Mouse (Mus musculus): ENCODE data around the gene Unc5c. TPM values are rescaled to one million over a fixed set of nuclear protein-coding genes. Genes with fewer than 3 reads are reported as not detected.
A peak's percentile ranks its signal among the peaks of the same experiment; 100 is the strongest.

Unc5c gene
- total RNA-seq, 2 experiments from 2014 or later, result 32.3 to 34.7 TPM

GRCm38 (mm10) chr3:141581190-141581891 lies 116.3 kb downstream of the Unc5c start:
- no peak for DNase-seq (ENCODE audit: extremely low spot score in 1 of 2, low spot score in 2 of 2)
- intact Hi-C loops (cut with DNase I), result no loop called here
- no peak for TF ChIP-seq CTCF (IDR thresholded peaks at IDR 0.05)
- no peak overlapping the region for H3K27ac ChIP-seq
- H3K4me3 ChIP-seq, result no peak overlapping the region

GRCm38 (mm10) chr3:141581892-141582214 lies 116.8 kb downstream of the Unc5c start:
- intact Hi-C loops (cut with DNase I), result no loop called here
- H3K27ac ChIP-seq, result no peak overlapping the region
- no peak for DNase-seq (ENCODE audit: extremely low spot score in 1 of 2, low spot score in 2 of 2)
- TF ChIP-seq CTCF (IDR thresholded peaks at IDR 0.05), result no peak
- H3K4me3 ChIP-seq, result no peak overlapping the region

DNA sequence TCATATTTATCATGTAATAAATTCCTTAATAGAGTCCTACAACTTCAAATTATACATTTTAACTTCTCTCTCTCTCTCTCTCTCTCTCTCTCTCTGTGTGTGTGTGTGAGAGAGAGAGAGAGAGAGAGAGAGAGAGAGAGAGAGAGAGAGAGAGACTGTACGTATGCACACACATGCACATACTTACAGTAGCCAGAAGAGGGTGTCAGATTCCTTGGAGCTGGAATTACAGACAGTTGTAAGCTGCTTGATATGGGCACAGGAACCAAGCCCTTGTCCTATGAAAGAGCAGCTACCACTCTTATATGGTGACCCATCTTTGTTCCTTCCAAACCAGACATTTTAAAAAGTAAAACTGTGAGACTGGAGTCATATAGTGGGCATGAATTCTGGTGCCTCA lies 118.2 kb downstream of the Unc5c start:
- intact Hi-C loops (cut with DNase I), result no loop called here
- DNase-seq (ENCODE audit: extremely low spot score in 1 of 2, low spot score in 2 of 2), result no peak
- Histone ChIP-seq H3K4me3 (no peak overlapping the region), H3K27ac (no peak overlapping the region)
- no peak for TF ChIP-seq CTCF (IDR thresholded peaks at IDR 0.05)

DNA sequence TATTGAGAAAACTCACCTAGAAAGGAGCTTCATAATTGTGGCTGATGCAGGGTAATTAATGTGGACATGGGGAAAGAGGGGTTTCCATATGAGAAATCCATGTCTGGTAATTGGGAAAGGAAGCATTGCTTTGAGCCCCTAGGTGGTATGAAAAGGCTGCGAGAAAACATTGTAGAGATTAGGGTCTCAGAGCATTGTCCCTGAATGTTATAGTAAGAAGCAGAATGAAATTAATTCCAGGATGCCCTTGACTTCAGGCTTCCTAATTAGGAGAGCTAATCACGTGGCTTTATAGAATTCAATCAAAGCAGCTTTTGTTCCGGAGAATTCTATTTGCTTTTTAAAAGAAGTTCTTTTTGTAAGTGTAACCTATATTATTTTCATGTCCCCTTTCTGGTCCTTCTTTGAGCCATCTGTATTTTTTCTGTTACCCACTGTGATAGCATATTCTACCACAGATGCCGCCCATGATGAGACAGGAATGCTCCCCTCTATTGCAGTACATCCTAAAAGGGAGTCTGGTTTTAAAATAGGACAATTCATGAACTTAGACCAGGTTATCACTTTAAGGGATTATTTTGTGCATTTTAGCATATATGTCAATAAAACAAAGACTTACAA lies 124.5 kb downstream of the Unc5c start:
- intact Hi-C loops (cut with DNase I), result no loop called here
- no peak for TF ChIP-seq CTCF (IDR thresholded peaks at IDR 0.05)
- Histone ChIP-seq H3K4me3 (no peak overlapping the region), H3K27ac (no peak overlapping the region)
- no peak for DNase-seq (ENCODE audit: extremely low spot score in 1 of 2, low spot score in 2 of 2)

DNA sequence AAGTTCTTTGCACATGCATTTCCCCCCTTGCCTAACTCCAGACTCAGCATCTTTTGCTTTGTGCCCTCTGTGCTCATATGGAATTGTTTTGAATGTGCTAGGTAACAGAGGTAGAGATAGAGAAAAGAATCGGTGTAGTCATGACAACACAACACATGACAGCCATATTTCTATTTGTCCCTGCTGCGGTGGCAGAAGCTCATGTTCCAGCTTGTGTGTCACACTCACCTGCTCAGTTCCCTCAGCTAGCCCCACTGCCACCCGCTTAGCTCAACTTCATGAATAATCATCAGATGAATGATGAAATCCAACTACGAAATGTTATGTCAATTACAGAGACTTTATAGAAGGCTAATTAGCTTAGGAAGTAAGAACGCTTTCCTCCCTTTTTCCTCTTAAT lies 128.2 kb downstream of the Unc5c start:
- Histone ChIP-seq H3K27ac (no peak overlapping the region), H3K4me3 (no peak overlapping the region)
- no peak for TF ChIP-seq CTCF (IDR thresholded peaks at IDR 0.05)
- intact Hi-C loops (cut with DNase I), result no loop called here
- no peak for DNase-seq (ENCODE audit: extremely low spot score in 1 of 2, low spot score in 2 of 2)

DNA sequence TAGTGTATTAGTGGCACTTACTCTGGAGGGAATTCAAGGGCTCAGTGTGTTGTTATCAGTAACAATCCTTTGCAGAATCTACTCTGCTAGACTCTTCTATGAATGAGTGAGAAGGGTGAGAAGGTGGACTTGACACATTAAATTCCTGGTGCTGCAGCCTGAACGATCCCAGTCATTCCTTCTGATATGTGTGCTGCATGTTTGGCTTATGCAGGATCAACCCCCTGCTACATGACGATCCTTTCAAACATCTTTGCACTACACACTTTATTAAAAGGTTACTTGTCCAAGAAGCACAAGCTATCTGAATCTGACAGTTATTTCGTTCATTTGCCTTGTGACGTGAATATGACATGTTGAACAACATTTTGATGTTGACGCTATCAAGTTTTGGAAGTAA lies 129.1 kb downstream of the Unc5c start:
- intact Hi-C loops (cut with DNase I), result no loop called here
- H3K4me3 ChIP-seq, result no peak overlapping the region
- DNase-seq (ENCODE audit: extremely low spot score in 1 of 2, low spot score in 2 of 2), result no peak
- no peak overlapping the region for H3K27ac ChIP-seq
- TF ChIP-seq CTCF (IDR thresholded peaks at IDR 0.05), result no peak

GRCm38 (mm10) chr3:141595073-141595472 lies 130.1 kb downstream of the Unc5c start:
- intact Hi-C loops (cut with DNase I), result no loop called here
- no peak overlapping the region for H3K4me3 ChIP-seq
- no peak for DNase-seq (ENCODE audit: extremely low spot score in 1 of 2, low spot score in 2 of 2)
- no peak for TF ChIP-seq CTCF (IDR thresholded peaks at IDR 0.05)
- no peak overlapping the region for H3K27ac ChIP-seq

- intact Hi-C loops (cut with DNase I), result no loop called here
- TF ChIP-seq CTCF (IDR thresholded peaks at IDR 0.05), result no peak
- Histone ChIP-seq H3K27ac (no peak overlapping the region), H3K4me3 (no peak overlapping the region)
- DNase-seq (ENCODE audit: extremely low spot score in 1 of 2, low spot score in 2 of 2), result no peak
Observed at GRCm38 (mm10) chr3:141596461-141596860, 131.4 kb downstream of the Unc5c start.

GRCm38 (mm10) chr3:141596881-141597280 lies 131.9 kb downstream of the Unc5c start:
- DNase-seq (ENCODE audit: extremely low spot score in 1 of 2, low spot score in 2 of 2), result no peak
- Histone ChIP-seq H3K4me3 (no peak overlapping the region), H3K27ac (no peak overlapping the region)
- no peak for TF ChIP-seq CTCF (IDR thresholded peaks at IDR 0.05)
- intact Hi-C loops (cut with DNase I), result no loop called here

DNA sequence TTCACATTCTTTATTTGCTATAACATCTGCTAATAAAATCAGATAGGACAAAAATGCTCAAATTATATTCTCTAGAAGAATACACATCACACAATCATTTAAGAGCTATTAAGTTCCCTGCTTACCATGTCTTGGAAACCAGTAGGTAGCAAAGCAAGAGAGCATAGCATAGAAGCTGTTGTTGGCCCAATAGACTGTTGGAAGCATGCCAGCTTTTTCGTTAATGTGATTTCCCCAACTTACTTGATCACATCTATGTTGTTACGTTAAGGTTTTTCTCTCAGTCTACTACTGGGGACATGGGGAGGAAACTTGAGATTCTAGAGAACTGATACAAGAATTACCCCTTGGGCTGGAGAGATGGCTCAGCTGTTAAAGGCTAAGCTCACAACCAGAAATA lies 133.0 kb downstream of the Unc5c start:
- intact Hi-C loops (cut with DNase I), result no loop called here
- no peak overlapping the region for H3K27ac ChIP-seq
- TF ChIP-seq CTCF (IDR thresholded peaks at IDR 0.05), result no peak
- DNase-seq (ENCODE audit: extremely low spot score in 1 of 2, low spot score in 2 of 2), result no peak
- no peak overlapping the region for H3K4me3 ChIP-seq

DNA sequence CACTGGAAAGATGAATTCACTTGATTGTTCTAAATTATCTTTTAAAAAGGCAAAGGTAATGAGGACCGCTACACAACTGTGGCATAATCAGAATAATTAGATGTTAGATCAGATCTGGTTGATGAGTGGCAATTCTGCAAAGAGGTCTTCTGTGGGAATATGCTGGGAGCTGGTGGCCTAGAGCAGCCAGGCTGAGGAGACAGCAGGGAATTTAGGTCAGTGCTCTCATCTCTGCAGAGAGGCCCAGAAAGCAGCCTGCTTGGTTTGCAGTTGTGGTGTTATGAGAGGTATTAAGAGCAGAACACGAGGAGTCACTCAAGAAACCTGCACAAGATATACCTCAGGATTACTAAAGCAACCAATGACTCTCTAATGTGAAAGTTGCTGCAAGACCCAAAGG lies 133.9 kb downstream of the Unc5c start:
- no peak for DNase-seq (ENCODE audit: extremely low spot score in 1 of 2, low spot score in 2 of 2)
- Histone ChIP-seq H3K27ac (no peak overlapping the region), H3K4me3 (no peak overlapping the region)
- TF ChIP-seq CTCF (IDR thresholded peaks at IDR 0.05), result no peak
- intact Hi-C loops (cut with DNase I), result no loop called here

DNA sequence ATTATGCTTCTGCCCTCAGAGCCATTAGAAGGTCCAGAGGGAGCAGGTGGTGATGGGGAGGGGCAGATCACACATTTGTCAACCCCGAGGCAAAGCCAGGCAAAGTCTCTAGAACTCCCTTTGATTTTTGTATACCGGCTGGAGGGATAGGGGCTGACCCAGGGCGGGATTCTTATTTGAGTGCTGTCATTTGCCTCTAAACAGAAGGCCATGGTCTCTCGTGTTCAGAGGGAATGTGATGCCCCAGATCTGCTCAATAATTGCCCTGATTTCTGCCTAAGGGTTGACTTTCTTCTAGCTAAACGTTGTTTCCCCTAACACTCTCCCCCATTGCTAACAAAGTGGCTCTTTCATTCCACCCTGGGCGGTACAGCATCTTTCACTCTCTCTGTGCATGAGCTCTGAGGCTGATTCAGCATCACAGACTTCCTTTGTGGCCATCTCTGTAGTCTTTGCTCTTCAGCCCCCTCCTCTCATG lies 136.1 kb downstream of the Unc5c start:
- no peak for DNase-seq (ENCODE audit: extremely low spot score in 1 of 2, low spot score in 2 of 2)
- intact Hi-C loops (cut with DNase I), result no loop called here
- peak overlapping the region; percentile 24; the same call in 1 of the 2 replicates for H3K27ac ChIP-seq
- TF ChIP-seq CTCF (IDR thresholded peaks at IDR 0.05), result no peak
- no peak overlapping the region for H3K4me3 ChIP-seq

DNA sequence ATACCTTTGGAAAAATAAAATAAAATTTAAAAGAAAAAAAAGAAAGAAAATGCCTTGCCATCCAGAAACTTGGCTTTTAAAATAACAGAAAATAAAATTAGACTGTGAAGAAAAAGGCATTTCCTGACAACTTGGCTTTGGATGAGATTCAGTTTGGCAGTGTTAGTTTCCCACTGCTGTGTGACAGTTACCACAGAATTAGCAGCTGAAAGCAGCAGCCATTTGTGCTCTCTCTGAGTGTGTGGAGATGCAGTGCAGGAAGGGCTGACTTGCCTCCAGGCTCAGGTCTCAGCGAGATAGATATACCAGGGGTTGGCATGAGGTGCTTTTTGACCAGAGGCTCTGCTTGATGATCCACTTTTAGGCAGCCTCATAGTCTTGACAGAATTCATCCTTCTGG lies 151.7 kb downstream of the Unc5c start:
- intact Hi-C loops (cut with DNase I), result loop anchor here (10.0 kb wide), 1 partner anchor 152 kb away; the partner anchor contains the start of gene Unc5c
- DNase-seq (ENCODE audit: extremely low spot score in 1 of 2, low spot score in 2 of 2), result no peak

More for the DNA sequence above, 151.7 kb downstream of the Unc5c start:
- no peak for TF ChIP-seq CTCF (IDR thresholded peaks at IDR 0.05)
- no peak overlapping the region for H3K4me3 ChIP-seq
- H3K27ac ChIP-seq, result no peak overlapping the region; the same call in 1 of the 2 replicates
